Mouse (Mus musculus) megakaryocyte, embryonic 14.5 days (primary cell): ENCODE data around the gene Sh3bgrl2.

ENCODE experiments used
- FLI1 ChIP-seq: IDR thresholded peaks from 2 replicates; pipeline ENCODE4 v1.6.1; 2012; ENCODE audit warnings: low read length, inconsistent platforms, mixed read lengths
- GATA1 ChIP-seq: IDR thresholded peaks from 3 replicates; pipeline ENCODE4 v1.6.1; 2012; ENCODE audit warnings: mixed read lengths, low read length, inconsistent platforms, borderline replicate concordance

DNA sequence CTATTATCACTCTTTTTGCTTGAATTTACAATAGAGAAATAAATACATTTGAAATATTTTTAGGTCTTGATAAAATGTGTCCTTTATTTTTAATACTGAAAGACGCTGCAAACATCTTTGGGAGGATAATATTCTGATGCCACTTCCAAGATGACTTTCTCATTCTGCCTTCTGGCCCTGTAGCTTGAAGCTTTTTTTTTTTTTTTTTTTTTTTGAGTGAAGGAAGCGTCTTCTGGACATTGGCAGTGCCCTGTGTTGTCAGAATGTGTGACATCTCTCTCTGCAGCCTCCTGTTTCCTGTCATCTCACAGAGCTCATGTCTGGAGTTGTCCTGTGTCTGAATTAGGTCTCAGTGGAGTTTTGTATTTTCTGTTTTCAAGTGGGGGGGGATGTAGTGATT is 55.0 kb downstream of the Sh3bgrl2 start:
- no peak for TF ChIP-seq GATA1
- no peak for TF ChIP-seq FLI1
